Mouse (Mus musculus): Measurements from ENCODE around the gene Acbd5. TPM values are rescaled to one million over a fixed set of nuclear protein-coding genes. Genes with fewer than 3 reads are reported as not detected.

Acbd5 gene
- polyA plus RNA-seq (2015; fragmentation: Nextera tagmentation; extraction: Ambion mirVana), result 76.1 and 85.8 TPM in 2 replicates

GRCm38 (mm10) chr2:23067552-23068369 is at the start of gene Acbd5:
Gene Acbd5, plus strand, starts transcription at chr2:23068167.
- Histone ChIP-seq H3K36me3 (replicated peaks) (no peaks in the 10 kb centered on the region; the same call in 1 of the 2 replicates), H3K4me1 (peaks cover 23% of the 10 kb centered on the region), H3K27ac (peak within 1 kb of the TSS; percentile 95), H3K4me2 (peak within 1 kb of the TSS; percentile 95), H3K4me3 (peak within 1 kb of the TSS; percentile 70), H3K9ac (peak within 1 kb of the TSS; percentile 60), H3K27me3 (replicated peaks) (0 out of 2 replicates have a peak, but pooled peaks cover 2% of the 10 kb centered on the region), H3K9me3 (no peaks in the 10 kb centered on the region)
- 3% methylated on average over 34 of the region's 34 CpGs for WGBS
- peak; percentile 97 for ATAC-seq (replicated peaks)

- ATAC-seq (replicated peaks), result no peak
- Histone ChIP-seq H3K27ac (no peak overlapping the region), H3K4me1 (no peaks in the 10 kb centered on the region), H3K4me3 (no peak overlapping the region), H3K36me3 (replicated peaks) (no peaks in the 10 kb centered on the region), H3K9ac (no peak overlapping the region), H3K4me2 (no peak overlapping the region), H3K9me3 (no peaks in the 10 kb centered on the region), H3K27me3 (replicated peaks) (no peaks in the 10 kb centered on the region)
- WGBS, result 90% methylated on average over 2 of the region's 2 CpGs
Observed at GRCm38 (mm10) chr2:23019170-23019569, 48.8 kb upstream of the Acbd5 start.

DNA sequence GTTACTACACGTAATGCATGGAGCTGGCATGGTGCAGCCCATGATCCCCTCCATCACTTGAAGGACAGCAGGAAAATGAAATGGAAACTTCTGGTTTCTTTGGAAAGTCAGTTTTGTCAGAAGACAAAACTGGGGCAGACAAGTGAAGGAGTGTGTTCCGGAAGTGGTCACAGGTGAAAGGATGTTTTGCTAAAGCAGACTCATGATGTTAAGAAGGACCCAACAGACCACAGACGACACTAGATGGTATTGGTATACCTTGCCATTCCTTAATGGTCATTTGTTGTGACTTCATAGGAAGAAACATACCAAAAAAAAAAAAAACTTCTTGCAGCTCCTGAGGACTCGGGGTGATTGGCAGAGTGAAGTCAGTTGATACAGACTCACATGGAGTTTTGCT is 46.6 kb upstream of the Acbd5 start:
- no peaks in the 10 kb centered on the region for H3K36me3 ChIP-seq (replicated peaks)
- no peak overlapping the region for H3K4me3 ChIP-seq
- no peak for ATAC-seq (replicated peaks)
- H3K27me3 ChIP-seq (replicated peaks), result no peaks in the 10 kb centered on the region
- no peak overlapping the region for H3K27ac ChIP-seq
- H3K4me1 ChIP-seq, result no peaks in the 10 kb centered on the region
- H3K9ac ChIP-seq, result no peak overlapping the region
- WGBS, result 88% methylated on average over 4 of the region's 4 CpGs
- H3K4me2 ChIP-seq, result no peak overlapping the region
- H3K9me3 ChIP-seq, result no peaks in the 10 kb centered on the region

DNA sequence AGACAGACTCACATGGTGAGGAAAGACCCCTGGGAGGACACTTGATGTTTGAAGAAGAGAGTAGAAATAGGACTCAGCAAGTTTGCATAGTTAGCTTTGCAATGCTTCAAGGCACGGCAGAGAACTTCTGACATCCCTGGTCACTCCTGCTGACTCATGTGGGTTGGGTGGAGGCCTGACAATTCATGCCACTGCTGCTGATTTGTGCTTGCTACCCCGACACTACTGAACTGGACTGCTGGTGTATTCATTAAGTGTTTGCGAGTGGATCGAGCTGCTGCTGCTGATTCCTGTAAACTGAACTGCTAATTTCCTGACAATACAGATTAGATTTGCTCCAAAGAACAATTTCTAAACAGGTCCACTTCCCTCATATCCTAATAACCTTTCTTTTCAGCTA is 46.2 kb upstream of the Acbd5 start:
- no peak overlapping the region for H3K4me3 ChIP-seq
- no peak overlapping the region for H3K9ac ChIP-seq
- H3K4me1 ChIP-seq, result no peaks in the 10 kb centered on the region
- no peaks in the 10 kb centered on the region for H3K36me3 ChIP-seq (replicated peaks)
- H3K27ac ChIP-seq, result no peak overlapping the region
- H3K4me2 ChIP-seq, result no peak overlapping the region
- H3K9me3 ChIP-seq, result no peaks in the 10 kb centered on the region
- WGBS, result 50% methylated on average over 4 of the region's 4 CpGs
- no peaks in the 10 kb centered on the region for H3K27me3 ChIP-seq (replicated peaks)
- no peak for ATAC-seq (replicated peaks)

DNA sequence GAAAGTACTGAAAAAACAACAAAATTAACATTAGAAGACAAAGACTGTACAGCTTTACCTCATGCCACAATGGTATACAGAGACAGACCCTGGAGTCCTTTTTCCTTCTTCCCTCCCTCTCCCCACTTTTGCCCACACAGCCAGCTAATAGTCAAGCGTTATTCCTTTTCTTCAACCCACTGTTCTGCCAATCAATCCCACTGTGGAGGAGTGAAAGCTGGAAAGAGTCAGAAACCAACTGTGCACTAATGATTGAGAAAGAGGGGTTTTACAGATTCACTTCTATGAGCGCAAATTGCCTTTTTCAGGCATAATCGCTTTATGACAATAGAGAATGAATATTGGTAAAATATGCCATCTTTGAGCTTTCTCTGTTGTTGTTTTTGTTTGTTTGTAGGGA is 44.9 kb upstream of the Acbd5 start:
- Histone ChIP-seq H3K4me1 (no peaks in the 10 kb centered on the region), H3K9ac (no peak overlapping the region), H3K36me3 (replicated peaks) (no peaks in the 10 kb centered on the region), H3K27ac (no peak overlapping the region), H3K4me2 (no peak overlapping the region), H3K27me3 (replicated peaks) (no peaks in the 10 kb centered on the region), H3K4me3 (no peak overlapping the region), H3K9me3 (no peaks in the 10 kb centered on the region)
- WGBS, result 77% methylated on average over 3 of the region's 3 CpGs
- ATAC-seq (replicated peaks), result no peak

DNA sequence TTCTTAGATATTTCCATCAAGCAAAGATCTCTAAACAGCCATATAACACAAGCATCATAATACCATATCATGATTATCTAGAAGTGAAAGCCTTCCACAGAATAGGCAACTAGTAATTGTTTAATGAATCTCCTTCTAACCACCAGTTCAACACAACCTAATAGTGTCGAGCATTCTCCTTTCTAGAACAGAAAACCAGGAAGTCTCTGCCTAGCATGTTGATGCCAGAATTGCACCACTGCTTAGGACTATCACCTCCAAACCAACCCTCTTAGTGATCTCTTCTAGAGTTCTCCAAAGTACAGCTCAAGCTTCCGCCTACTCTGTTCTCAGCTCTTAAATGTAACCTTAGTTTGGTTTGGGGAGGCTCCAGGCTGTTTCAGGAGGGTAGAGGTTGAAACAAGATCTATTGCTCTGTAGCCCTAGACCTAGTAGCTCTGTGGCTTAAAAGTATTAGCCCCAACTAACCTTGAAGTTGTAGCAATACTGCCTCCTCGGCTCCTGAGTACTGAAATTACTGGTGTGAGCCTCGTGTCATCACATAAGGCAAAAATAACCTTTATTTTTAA is 44.2 kb upstream of the Acbd5 start:
- Histone ChIP-seq H3K4me3 (no peak overlapping the region), H3K9ac (no peak overlapping the region), H3K9me3 (no peaks in the 10 kb centered on the region), H3K4me1 (no peaks in the 10 kb centered on the region), H3K27me3 (replicated peaks) (no peaks in the 10 kb centered on the region), H3K4me2 (no peak overlapping the region), H3K27ac (no peak overlapping the region), H3K36me3 (replicated peaks) (no peaks in the 10 kb centered on the region)
- 94% methylated on average over 4 of the region's 4 CpGs for WGBS
- ATAC-seq (replicated peaks), result no peak

- Histone ChIP-seq H3K27ac (no peak overlapping the region), H3K4me1 (no peaks in the 10 kb centered on the region), H3K27me3 (replicated peaks) (no peaks in the 10 kb centered on the region), H3K36me3 (replicated peaks) (no peaks in the 10 kb centered on the region), H3K4me3 (no peak overlapping the region), H3K9ac (no peak overlapping the region), H3K9me3 (no peaks in the 10 kb centered on the region), H3K4me2 (no peak overlapping the region)
- no peak for ATAC-seq (replicated peaks)
- WGBS, result 90% methylated on average over 1 of the region's 1 CpGs
Observed at GRCm38 (mm10) chr2:23026379-23026778, 41.6 kb upstream of the Acbd5 start.

DNA sequence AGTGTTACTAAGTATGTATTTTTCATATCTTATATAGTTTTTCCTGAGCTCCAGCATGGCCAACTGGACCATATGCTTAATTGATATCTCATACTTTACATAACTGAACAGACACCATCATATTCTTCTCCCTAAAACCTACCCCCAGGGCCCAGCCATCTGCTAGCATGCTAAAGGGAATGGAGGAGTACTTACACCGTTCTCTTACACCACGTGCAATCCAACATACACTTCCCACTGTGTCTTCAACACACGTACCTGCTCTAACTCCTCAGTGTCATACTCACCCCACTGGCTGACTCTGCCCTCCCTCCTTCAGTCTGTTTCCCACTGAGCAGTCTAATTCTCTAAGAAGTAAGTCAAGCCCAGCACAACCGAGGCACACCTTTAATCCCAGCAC is 39.1 kb upstream of the Acbd5 start:
- Histone ChIP-seq H3K4me3 (no peak overlapping the region), H3K27ac (no peak overlapping the region), H3K36me3 (replicated peaks) (no peaks in the 10 kb centered on the region), H3K4me2 (no peak overlapping the region), H3K9ac (no peak overlapping the region), H3K9me3 (no peaks in the 10 kb centered on the region), H3K4me1 (no peaks in the 10 kb centered on the region), H3K27me3 (replicated peaks) (no peaks in the 10 kb centered on the region)
- no peak for ATAC-seq (replicated peaks)
- 72% methylated on average over 4 of the region's 4 CpGs for WGBS

DNA sequence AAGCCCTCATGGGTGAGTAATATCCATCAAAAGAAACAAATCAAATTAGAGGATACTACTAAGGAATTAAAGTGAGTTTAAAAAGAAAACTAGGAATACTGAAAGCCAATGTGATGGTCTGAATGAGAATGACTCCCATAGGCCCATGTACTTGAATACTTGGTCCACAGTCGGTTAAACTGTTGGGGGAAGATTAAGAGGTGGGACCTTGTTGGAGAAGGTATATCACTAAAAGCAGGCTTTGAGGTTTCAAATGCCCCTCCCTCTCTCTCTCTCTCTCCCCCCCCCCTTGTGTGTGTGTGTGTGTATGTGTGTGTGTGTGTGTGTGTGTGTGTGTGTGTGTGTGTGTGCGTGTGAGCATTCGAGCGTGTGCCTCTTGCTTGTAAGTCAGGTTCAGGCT is 37.3 kb upstream of the Acbd5 start:
- no peak for ATAC-seq (replicated peaks)
- Histone ChIP-seq H3K4me3 (no peak overlapping the region), H3K9me3 (no peaks in the 10 kb centered on the region), H3K27ac (no peak overlapping the region), H3K4me2 (no peak overlapping the region), H3K4me1 (no peaks in the 10 kb centered on the region), H3K9ac (no peak overlapping the region), H3K27me3 (replicated peaks) (no peaks in the 10 kb centered on the region), H3K36me3 (replicated peaks) (no peaks in the 10 kb centered on the region)
- WGBS, result 98% methylated on average over 4 of the region's 4 CpGs

- Histone ChIP-seq H3K4me2 (no peak overlapping the region), H3K36me3 (replicated peaks) (no peaks in the 10 kb centered on the region), H3K4me1 (peaks cover 25% of the 10 kb centered on the region), H3K27ac (no peak overlapping the region), H3K9ac (no peak overlapping the region), H3K4me3 (no peak overlapping the region), H3K27me3 (replicated peaks) (no peaks in the 10 kb centered on the region), H3K9me3 (no peaks in the 10 kb centered on the region)
- WGBS, result 92% methylated on average over 3 of the region's 3 CpGs
- ATAC-seq (replicated peaks), result no peak
Observed at GRCm38 (mm10) chr2:23034692-23035435, 33.1 kb upstream of the Acbd5 start.

- H3K9ac ChIP-seq, result no peak overlapping the region
- H3K4me1 ChIP-seq, result peaks cover 25% of the 10 kb centered on the region
- H3K4me3 ChIP-seq, result no peak overlapping the region
- H3K4me2 ChIP-seq, result no peak overlapping the region
- no peak for ATAC-seq (replicated peaks)
- no peaks in the 10 kb centered on the region for H3K9me3 ChIP-seq
- no peaks in the 10 kb centered on the region for H3K27me3 ChIP-seq (replicated peaks)
- no peaks in the 10 kb centered on the region for H3K36me3 ChIP-seq (replicated peaks)
- WGBS, result 98% methylated on average over 1 of the region's 1 CpGs
- no peak overlapping the region for H3K27ac ChIP-seq
Observed at GRCm38 (mm10) chr2:23035467-23035866, 32.5 kb upstream of the Acbd5 start.
